Mouse (Mus musculus): ENCODE results near the gene Crocc.

- TF ChIP-seq CTCF (IDR thresholded peaks at IDR 0.05; ENCODE audit: borderline replicate concordance, insufficient read depth, low read depth, low read length) (no peak), POLR2A (IDR thresholded peaks at IDR 0.05; ENCODE audit: borderline replicate concordance, insufficient read depth, low read length) (no peak)
Measured at GRCm38 (mm10) chr4:141066709-141067515, 6.6 kb upstream of the Crocc start.

Data from cerebellum, adult 2 months (tissue).